Mouse (Mus musculus) limb, embryonic 13.5 days (tissue): ENCODE results near the gene Ftl1. TPM values are rescaled to one million over a fixed set of nuclear protein-coding genes. Genes with fewer than 3 reads are reported as not detected.
"Not testable (repeated sequence)": the region's sequence is repeated elsewhere in the genome, so short reads cannot be mapped to it uniquely, and the experiment has no call there.

Experiments
- ATAC-seq: fragments of 200-750 bp; cut with Nextera tagmentation; 2 replicates; pipeline ENCODE4 v1.8.0; 2017; ENCODE audit warnings: low read depth, moderate number of reproducible peaks, moderate TSS enrichment; ENCODE audit not compliant: low FRiP score
- H3K27ac ChIP-seq: fragments of 300-500 bp; sonication (generic); 2 replicates; pipeline ENCODE4 v1.5.1; 2015; ENCODE audit warnings: inconsistent platforms, mild to moderate bottlenecking, moderate library complexity
- H3K27me3 ChIP-seq: fragments of 300-500 bp; sonication (generic); 2 replicates; pipeline ENCODE4 v1.6.1; 2015; ENCODE audit warnings: mild to moderate bottlenecking, inconsistent platforms
- H3K36me3 ChIP-seq: fragments of 300-500 bp; sonication (generic); 2 replicates; pipeline ENCODE4 v1.6.1; 2015; ENCODE audit warnings: inconsistent platforms, mild to moderate bottlenecking, moderate library complexity
- H3K4me1 ChIP-seq: fragments of 300-500 bp; sonication (generic); 2 replicates; pipeline ENCODE4 v1.6.1; 2015; ENCODE audit warnings: inconsistent platforms
- H3K4me2 ChIP-seq: fragments of 300-500 bp; sonication (generic); replicated peaks from 2 replicates; pipeline ENCODE4 v1.6.1; 2015; ENCODE audit warnings: inconsistent platforms, mild to moderate bottlenecking, moderate library complexity
- H3K4me3 ChIP-seq: fragments of 300-500 bp; sonication (generic); 2 replicates; pipeline ENCODE4 v1.5.1; 2015; ENCODE audit warnings: moderate library complexity, mild to moderate bottlenecking, inconsistent platforms
- H3K9ac ChIP-seq: fragments of 300-500 bp; sonication (generic); 2 replicates; pipeline ENCODE4 v1.6.1; 2015; ENCODE audit warnings: mild to moderate bottlenecking, inconsistent platforms
- H3K9me3 ChIP-seq: fragments of 300-500 bp; sonication (generic); 2 replicates; pipeline ENCODE4 v1.6.1; 2016; ENCODE audit warnings: inconsistent platforms
- WGBS: fragments of 180-500 bp; shearing (Covaris S2); methylation state at CpG from one replicate; pipeline ENCODE4 v1.1.7; 2015; 5-methylcytosine and 5-hydroxymethylcytosine counted together
- polyA plus RNA-seq: library from polyadenylated mRNA; unstranded; fragments of >200 nt; fragmentation: Nextera tagmentation; extraction: Ambion mirVana; gene quantifications from 2 replicates; pipeline ENCODE4 v1.2.1, GENCODE M21; 2015

Ftl1 gene
- polyA plus RNA-seq, 1 experiment from 2014 or later: 5,430 TPM

- no peaks in the 10 kb centered on the region for H3K27me3 ChIP-seq
- H3K4me1 ChIP-seq: peaks cover 32% of the 10 kb centered on the region
- H3K4me2 ChIP-seq: peak within 1 kb of the TSS; percentile 71
- H3K36me3 ChIP-seq: peaks cover 17% of the 10 kb centered on the region
- WGBS: 10% methylated on average over 38 of the region's 38 CpGs
- H3K4me3 ChIP-seq: peak within 1 kb of the TSS; percentile 50
- peak; percentile 52 for ATAC-seq
- no peaks in the 10 kb centered on the region for H3K9me3 ChIP-seq
- H3K27ac ChIP-seq: peak within 1 kb of the TSS; percentile 71
- H3K9ac ChIP-seq: peak within 1 kb of the TSS; percentile 65
Measured at GRCm38 (mm10) chr7:45488293-45489204, 28.9 kb upstream of the Ftl1 start, which contains the start of gene Dhdh. Dhdh (minus strand) TSS chr7:45488805.

GRCm38 (mm10) chr7:45487861-45488292 lies 28.2 kb upstream of the Ftl1 start:
- Histone ChIP-seq H3K27me3 (no peaks in the 10 kb centered on the region), H3K9ac (peak overlapping the region; percentile 65), H3K27ac (peak overlapping the region; percentile 71), H3K4me2 (peak overlapping the region; percentile 71), H3K4me1 (peaks cover 32% of the 10 kb centered on the region), H3K4me3 (peak overlapping the region; percentile 50), H3K36me3 (peaks cover 10% of the 10 kb centered on the region), H3K9me3 (no peaks in the 10 kb centered on the region)
- ATAC-seq: peak; percentile 41; the same call in 1 of the 2 replicates
- 28% methylated on average over 11 of the region's 11 CpGs for WGBS

- Histone ChIP-seq H3K4me3 (no peak within 1 kb of the TSS; the same call in 1 of the 2 replicates), H3K4me1 (peaks cover 32% of the 10 kb centered on the region), H3K9ac (no peak within 1 kb of the TSS), H3K4me2 (no peak within 1 kb of the TSS), H3K27me3 (no peaks in the 10 kb centered on the region), H3K9me3 (no peaks in the 10 kb centered on the region), H3K36me3 (peaks cover 1% of the 10 kb centered on the region), H3K27ac (0 out of 2 replicates have a peak within 1 kb of the TSS, but pooled peaks have one; percentile 71)
- WGBS: 81% methylated on average over 12 of the region's 12 CpGs
- ATAC-seq: no peak
Measured at GRCm38 (mm10) chr7:45486761-45487415, 27.2 kb upstream of the Ftl1 start, which contains the start of gene Gm45808. Gm45808 (minus strand) TSS chr7:45486811.

GRCm38 (mm10) chr7:45486158-45486557 lies 26.5 kb upstream of the Ftl1 start:
- WGBS: 74% methylated on average over 7 of the region's 7 CpGs
- no peak overlapping the region for H3K4me3 ChIP-seq
- H3K27me3 ChIP-seq: no peaks in the 10 kb centered on the region
- no peak overlapping the region for H3K9ac ChIP-seq
- peaks cover 26% of the 10 kb centered on the region for H3K4me1 ChIP-seq
- no peak overlapping the region for H3K27ac ChIP-seq
- H3K4me2 ChIP-seq: no peak overlapping the region
- H3K9me3 ChIP-seq: no peaks in the 10 kb centered on the region
- H3K36me3 ChIP-seq: no peaks in the 10 kb centered on the region
- no peak for ATAC-seq

- not testable (repeated sequence) for H3K36me3 ChIP-seq, H3K27me3 ChIP-seq, H3K9ac ChIP-seq, H3K9me3 ChIP-seq, H3K27ac ChIP-seq, H3K4me2 ChIP-seq, ATAC-seq, H3K4me3 ChIP-seq
- H3K4me1 ChIP-seq: peaks cover 20% of the 10 kb centered on the region; the same call in 1 of the 2 replicates
- 94% methylated on average over 5 of the region's 5 CpGs for WGBS
Measured at GRCm38 (mm10) chr7:45484985-45485384, 25.3 kb upstream of the Ftl1 start.

GRCm38 (mm10) chr7:45482166-45482565 lies 22.5 kb upstream of the Ftl1 start:
- Histone ChIP-seq H3K9ac (no peak overlapping the region), H3K4me2 (no peak overlapping the region), H3K27me3 (no peaks in the 10 kb centered on the region), H3K9me3 (no peaks in the 10 kb centered on the region), H3K36me3 (no peaks in the 10 kb centered on the region), H3K4me3 (no peak overlapping the region), H3K27ac (no peak overlapping the region), H3K4me1 (0 out of 2 replicates have a peak, but pooled peaks cover 4% of the 10 kb centered on the region)
- no peak for ATAC-seq
- WGBS: 96% methylated on average over 1 of the region's 1 CpGs

GRCm38 (mm10) chr7:45481374-45481927 lies 21.8 kb upstream of the Ftl1 start, which contains the start of gene Tulp2:
Tulp2 (plus strand) TSS chr7:45481877.
- WGBS: 49% methylated on average over 15 of the region's 15 CpGs
- 0 out of 2 replicates have a peak, but pooled peaks cover 3% of the 10 kb centered on the region for H3K4me1 ChIP-seq
- H3K4me3 ChIP-seq: no peak within 1 kb of the TSS
- no peaks in the 10 kb centered on the region for H3K9me3 ChIP-seq
- H3K27ac ChIP-seq: no peak within 1 kb of the TSS
- no peaks in the 10 kb centered on the region for H3K27me3 ChIP-seq
- ATAC-seq: peak; percentile 80
- no peaks in the 10 kb centered on the region for H3K36me3 ChIP-seq
- no peak within 1 kb of the TSS for H3K4me2 ChIP-seq
- H3K9ac ChIP-seq: no peak within 1 kb of the TSS

GRCm38 (mm10) chr7:45480310-45480709 lies 20.6 kb upstream of the Ftl1 start:
- H3K4me2 ChIP-seq, H3K36me3 ChIP-seq, ATAC-seq, H3K27ac ChIP-seq, H3K9me3 ChIP-seq, H3K9ac ChIP-seq, H3K4me3 ChIP-seq, H3K27me3 ChIP-seq, H3K4me1 ChIP-seq: not testable (repeated sequence)
- 79% methylated on average over 4 of the region's 4 CpGs for WGBS

- no peaks in the 10 kb centered on the region for H3K36me3 ChIP-seq
- H3K4me2 ChIP-seq: no peak overlapping the region
- 0 out of 2 replicates have a peak, but pooled peaks cover 3% of the 10 kb centered on the region for H3K4me1 ChIP-seq
- no peak overlapping the region for H3K9ac ChIP-seq
- ATAC-seq: no peak
- H3K9me3 ChIP-seq: no peaks in the 10 kb centered on the region
- H3K27me3 ChIP-seq: no peaks in the 10 kb centered on the region
- H3K27ac ChIP-seq: no peak overlapping the region
- H3K4me3 ChIP-seq: no peak overlapping the region
- 88% methylated on average over 7 of the region's 7 CpGs for WGBS
Measured at GRCm38 (mm10) chr7:45478774-45479173, 19.1 kb upstream of the Ftl1 start.

- no peak for ATAC-seq
- WGBS: 12% methylated on average over 3 of the region's 3 CpGs
- no peak overlapping the region; the same call in 1 of the 2 replicates for H3K27ac ChIP-seq
Measured at GRCm38 (mm10) chr7:45477003-45477402, 17.3 kb upstream of the Ftl1 start.

GRCm38 (mm10) chr7:45476453-45476852 lies 16.8 kb upstream of the Ftl1 start:
- WGBS: 43% methylated on average over 1 of the region's 1 CpGs
- Histone ChIP-seq H3K4me1 (0 out of 2 replicates have a peak, but pooled peaks cover 3% of the 10 kb centered on the region), H3K9ac (no peak overlapping the region), H3K4me2 (no peak overlapping the region), H3K4me3 (no peak overlapping the region), H3K27me3 (no peaks in the 10 kb centered on the region), H3K36me3 (no peaks in the 10 kb centered on the region), H3K9me3 (no peaks in the 10 kb centered on the region), H3K27ac (no peak overlapping the region)
- no peak for ATAC-seq

More at GRCm38 (mm10) chr7:45477003-45477402, 17.3 kb upstream of the Ftl1 start:
- H3K36me3 ChIP-seq: no peaks in the 10 kb centered on the region
- H3K9me3 ChIP-seq: no peaks in the 10 kb centered on the region
- no peak overlapping the region for H3K9ac ChIP-seq
- H3K4me1 ChIP-seq: 0 out of 2 replicates have a peak, but pooled peaks cover 3% of the 10 kb centered on the region
- no peak overlapping the region for H3K4me2 ChIP-seq
- H3K4me3 ChIP-seq: no peak overlapping the region
- H3K27me3 ChIP-seq: no peaks in the 10 kb centered on the region
